Mouse (Mus musculus): ENCODE data around the gene Vsnl1. TPM values are rescaled to one million over a fixed set of nuclear protein-coding genes. Genes with fewer than 3 reads are reported as not detected.

Gene Vsnl1
- polyA plus RNA-seq, 1 experiment: not detected

GRCm38 (mm10) chr12:11389141-11389540, 47.3 kb downstream of the Vsnl1 start:
- TF ChIP-seq CTCF (IDR thresholded peaks at IDR 0.05; ENCODE audit: extremely low read depth, insufficient read depth, insufficient read length, insufficient replicate concordance): no peak
- TF ChIP-seq POLR2A (IDR thresholded peaks at IDR 0.05; ENCODE audit: low read depth, low read length): no peak
- DNase-seq (ENCODE audit: low read depth in 1 of 2, low spot score in 2 of 2): no peak
- Histone ChIP-seq H3K36me3 (ENCODE audit: control insufficient read depth, insufficient read depth, low read length) (no peaks in the 10 kb centered on the region), H3K4me1 (ENCODE audit: control insufficient read depth, insufficient read depth, insufficient read length) (no peaks in the 10 kb centered on the region), H3K27me3 (ENCODE audit: control insufficient read depth, insufficient read depth, low read length) (no peaks in the 10 kb centered on the region), H3K27ac (ENCODE audit: insufficient read depth, low read length) (no peak overlapping the region), H3K4me3 (ENCODE audit: extremely low read depth, insufficient read depth, insufficient read length) (no peak overlapping the region)
- 92% methylated on average over 7 of the region's 7 CpGs for WGBS

- Histone ChIP-seq H3K27me3 (ENCODE audit: control insufficient read depth, insufficient read depth, low read length) (no peaks in the 10 kb centered on the region), H3K36me3 (ENCODE audit: control insufficient read depth, insufficient read depth, low read length) (no peaks in the 10 kb centered on the region)
- WGBS: 44% methylated on average over 1 of the region's 1 CpGs
These were observed 51.7 kb downstream of the Vsnl1 start for GRCm38 (mm10) chr12:11384754-11385153.

GRCm38 (mm10) chr12:11379396-11379795, 57.0 kb downstream of the Vsnl1 start:
- Histone ChIP-seq H3K27ac (ENCODE audit: insufficient read depth, low read length) (no peak overlapping the region), H3K36me3 (ENCODE audit: control insufficient read depth, insufficient read depth, low read length) (no peaks in the 10 kb centered on the region), H3K4me1 (ENCODE audit: control insufficient read depth, insufficient read depth, insufficient read length) (no peaks in the 10 kb centered on the region), H3K4me3 (ENCODE audit: extremely low read depth, insufficient read depth, insufficient read length) (no peak overlapping the region), H3K27me3 (ENCODE audit: control insufficient read depth, insufficient read depth, low read length) (no peaks in the 10 kb centered on the region)
- WGBS: 67% methylated on average over 2 of the region's 2 CpGs
- no peak for DNase-seq (ENCODE audit: low read depth in 1 of 2, low spot score in 2 of 2)
- TF ChIP-seq CTCF (IDR thresholded peaks at IDR 0.05; ENCODE audit: extremely low read depth, insufficient read depth, insufficient read length, insufficient replicate concordance) (no peak), POLR2A (IDR thresholded peaks at IDR 0.05; ENCODE audit: low read depth, low read length) (no peak)

More at GRCm38 (mm10) chr12:11384754-11385153, 51.7 kb downstream of the Vsnl1 start:
- H3K4me1 ChIP-seq (ENCODE audit: control insufficient read depth, insufficient read depth, insufficient read length): no peaks in the 10 kb centered on the region
- DNase-seq (ENCODE audit: low read depth in 1 of 2, low spot score in 2 of 2): no peak
- no peak overlapping the region for H3K27ac ChIP-seq (ENCODE audit: insufficient read depth, low read length)
- H3K4me3 ChIP-seq (ENCODE audit: extremely low read depth, insufficient read depth, insufficient read length): no peak overlapping the region
- TF ChIP-seq POLR2A (IDR thresholded peaks at IDR 0.05; ENCODE audit: low read depth, low read length): no peak
- no peak for TF ChIP-seq CTCF (IDR thresholded peaks at IDR 0.05; ENCODE audit: extremely low read depth, insufficient read depth, insufficient read length, insufficient replicate concordance)

- 70% methylated on average over 4 of the region's 4 CpGs for WGBS
These were observed 66.4 kb downstream of the Vsnl1 start for GRCm38 (mm10) chr12:11370056-11370455.

GRCm38 (mm10) chr12:11367099-11367765, 69.2 kb downstream of the Vsnl1 start:
- no peak for DNase-seq (ENCODE audit: low read depth in 1 of 2, low spot score in 2 of 2)
- Histone ChIP-seq H3K27me3 (ENCODE audit: control insufficient read depth, insufficient read depth, low read length) (no peaks in the 10 kb centered on the region), H3K27ac (ENCODE audit: insufficient read depth, low read length) (no peak overlapping the region), H3K4me1 (ENCODE audit: control insufficient read depth, insufficient read depth, insufficient read length) (no peaks in the 10 kb centered on the region), H3K4me3 (ENCODE audit: extremely low read depth, insufficient read depth, insufficient read length) (no peak overlapping the region), H3K36me3 (ENCODE audit: control insufficient read depth, insufficient read depth, low read length) (no peaks in the 10 kb centered on the region)
- TF ChIP-seq CTCF (IDR thresholded peaks at IDR 0.05; ENCODE audit: extremely low read depth, insufficient read depth, insufficient read length, insufficient replicate concordance): no peak
- TF ChIP-seq POLR2A (IDR thresholded peaks at IDR 0.05; ENCODE audit: low read depth, low read length): no peak
- WGBS: 55% methylated on average over 3 of the region's 3 CpGs

More at GRCm38 (mm10) chr12:11370056-11370455, 66.4 kb downstream of the Vsnl1 start:
- H3K4me1 ChIP-seq (ENCODE audit: control insufficient read depth, insufficient read depth, insufficient read length): no peaks in the 10 kb centered on the region
- no peaks in the 10 kb centered on the region for H3K27me3 ChIP-seq (ENCODE audit: control insufficient read depth, insufficient read depth, low read length)
- H3K27ac ChIP-seq (ENCODE audit: insufficient read depth, low read length): no peak overlapping the region
- H3K4me3 ChIP-seq (ENCODE audit: extremely low read depth, insufficient read depth, insufficient read length): no peak overlapping the region
- H3K36me3 ChIP-seq (ENCODE audit: control insufficient read depth, insufficient read depth, low read length): no peaks in the 10 kb centered on the region
- no peak for TF ChIP-seq POLR2A (IDR thresholded peaks at IDR 0.05; ENCODE audit: low read depth, low read length)
- no peak for TF ChIP-seq CTCF (IDR thresholded peaks at IDR 0.05; ENCODE audit: extremely low read depth, insufficient read depth, insufficient read length, insufficient replicate concordance)
- DNase-seq (ENCODE audit: low read depth in 1 of 2, low spot score in 2 of 2): no peak

GRCm38 (mm10) chr12:11364870-11365269, 71.5 kb downstream of the Vsnl1 start:
- no peaks in the 10 kb centered on the region for H3K4me1 ChIP-seq (ENCODE audit: control insufficient read depth, insufficient read depth, insufficient read length)
- 47% methylated on average over 6 of the region's 6 CpGs for WGBS
- no peak for TF ChIP-seq CTCF (IDR thresholded peaks at IDR 0.05; ENCODE audit: extremely low read depth, insufficient read depth, insufficient read length, insufficient replicate concordance)
- TF ChIP-seq POLR2A (IDR thresholded peaks at IDR 0.05; ENCODE audit: low read depth, low read length): no peak
- no peaks in the 10 kb centered on the region for H3K27me3 ChIP-seq (ENCODE audit: control insufficient read depth, insufficient read depth, low read length)
- H3K36me3 ChIP-seq (ENCODE audit: control insufficient read depth, insufficient read depth, low read length): no peaks in the 10 kb centered on the region
- DNase-seq (ENCODE audit: low read depth in 1 of 2, low spot score in 2 of 2): no peak
- H3K27ac ChIP-seq (ENCODE audit: insufficient read depth, low read length): no peak overlapping the region
- no peak overlapping the region for H3K4me3 ChIP-seq (ENCODE audit: extremely low read depth, insufficient read depth, insufficient read length)

- Histone ChIP-seq H3K4me3 (ENCODE audit: extremely low read depth, insufficient read depth, insufficient read length) (no peak overlapping the region), H3K36me3 (ENCODE audit: control insufficient read depth, insufficient read depth, low read length) (no peaks in the 10 kb centered on the region), H3K27me3 (ENCODE audit: control insufficient read depth, insufficient read depth, low read length) (no peaks in the 10 kb centered on the region), H3K27ac (ENCODE audit: insufficient read depth, low read length) (no peak overlapping the region), H3K4me1 (ENCODE audit: control insufficient read depth, insufficient read depth, insufficient read length) (no peaks in the 10 kb centered on the region)
- no peak for DNase-seq (ENCODE audit: low read depth in 1 of 2, low spot score in 2 of 2)
- WGBS: 91% methylated on average over 6 of the region's 6 CpGs
- TF ChIP-seq POLR2A (IDR thresholded peaks at IDR 0.05; ENCODE audit: low read depth, low read length): no peak
- no peak for TF ChIP-seq CTCF (IDR thresholded peaks at IDR 0.05; ENCODE audit: extremely low read depth, insufficient read depth, insufficient read length, insufficient replicate concordance)
These were observed 74.0 kb downstream of the Vsnl1 start for GRCm38 (mm10) chr12:11362435-11362834.

Data from spleen, adult 2 months (tissue).